Mouse (Mus musculus) forebrain, embryonic 14.5 days (tissue): ENCODE measurements around the gene Sorcs1. TPM values are rescaled to one million over a fixed set of nuclear protein-coding genes. Genes with fewer than 3 reads are reported as not detected.

Source experiments
- ATAC-seq: fragments of 200-750 bp; cut with Nextera tagmentation; 2 replicates; pipeline ENCODE4 v1.8.0; 2017; ENCODE audit warnings: mild to moderate bottlenecking, moderate library complexity
- DNase-seq: peaks from one replicate; pipeline ENCODE4 v3.0.0-alpha.2; 2015; ENCODE audit warnings: low spot score
- H3K27ac ChIP-seq: fragments of 300-500 bp; sonication (generic); 2 replicates; pipeline ENCODE4 v1.5.1; 2014; ENCODE audit warnings: low read depth, mild to moderate bottlenecking, control low read depth, low read length, moderate library complexity
- H3K27me3 ChIP-seq: fragments of 300-500 bp; sonication (generic); replicated peaks from 2 replicates; pipeline ENCODE4 v1.6.1; 2014; ENCODE audit warnings: low read length, control low read depth, mixed read lengths; ENCODE audit not compliant: control insufficient read depth, insufficient read depth
- H3K36me3 ChIP-seq: fragments of 300-500 bp; sonication (generic); 2 replicates; pipeline ENCODE4 v1.6.1; 2014; ENCODE audit warnings: low read length, control low read depth; ENCODE audit not compliant: control insufficient read depth, insufficient read depth
- H3K4me1 ChIP-seq: fragments of 300-500 bp; sonication (generic); 2 replicates; pipeline ENCODE4 v1.6.1; 2014; ENCODE audit warnings: antibody characterized with exemption, low read length, control low read depth; ENCODE audit not compliant: control insufficient read depth, insufficient read depth
- H3K4me2 ChIP-seq: fragments of 300-500 bp; sonication (generic); 2 replicates; pipeline ENCODE4 v1.6.1; 2014; ENCODE audit warnings: mild to moderate bottlenecking, control low read depth, low read length
- H3K4me3 ChIP-seq: fragments of 300-500 bp; sonication (generic); 2 replicates; pipeline ENCODE4 v1.5.1; 2014; ENCODE audit warnings: low read depth, low read length, control low read depth
- H3K9ac ChIP-seq: fragments of 300-500 bp; sonication (generic); 2 replicates; pipeline ENCODE4 v1.6.1; 2014; ENCODE audit warnings: mild to moderate bottlenecking, low read length, control low read depth, moderate library complexity
- H3K9me3 ChIP-seq: fragments of 300-500 bp; sonication (generic); replicated peaks from 2 replicates; pipeline ENCODE4 v1.6.1; 2016; ENCODE audit warnings: low read length, control low read depth, mixed read lengths; ENCODE audit not compliant: control insufficient read depth
- WGBS: fragments of 180-500 bp; shearing (Covaris S2); extraction: QIAGEN DNeasy Blood & Tissue Kit; methylation state at CpG from one replicate; pipeline ENCODE4 v1.1.7; 2014; 5-methylcytosine and 5-hydroxymethylcytosine counted together
- polyA plus RNA-seq: library from polyadenylated mRNA; unstranded; fragments of >200 nt; fragmentation: Nextera tagmentation; extraction: Ambion mirVana; gene quantifications from 2 replicates; pipeline ENCODE4 v1.2.1, GENCODE M21; 2014

Gene Sorcs1
- polyA plus RNA-seq, 1 experiment from 2014 or later = 5.7 TPM

DNA sequence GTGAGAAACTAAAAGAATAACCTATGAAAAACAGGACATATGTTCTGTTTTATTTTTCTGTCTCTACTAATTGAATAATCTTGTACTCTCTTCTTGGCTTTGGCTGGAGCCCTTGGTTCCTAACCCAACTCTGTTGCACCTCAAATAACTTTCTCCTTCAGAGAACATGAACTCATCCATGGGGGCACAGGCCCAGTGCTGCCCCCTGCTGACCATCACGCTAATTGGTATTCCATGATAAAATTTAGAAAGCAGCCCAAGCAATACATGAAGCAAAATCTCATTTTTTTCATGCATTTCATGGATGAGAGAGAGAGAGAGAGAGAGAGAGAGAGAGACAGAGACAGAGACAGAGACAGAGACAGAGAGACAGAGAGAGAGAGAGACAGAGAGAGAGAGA, 255.5 kb downstream of the Sorcs1 start:
- Histone ChIP-seq H3K4me2 (no peak overlapping the region), H3K4me1 (peaks cover 8% of the 10 kb centered on the region; the same call in 1 of the 2 replicates), H3K27ac (no peak overlapping the region), H3K36me3 (no peaks in the 10 kb centered on the region), H3K9ac (no peak overlapping the region), H3K27me3 (no peaks in the 10 kb centered on the region), H3K4me3 (no peak overlapping the region), H3K9me3 (no peaks in the 10 kb centered on the region)
- WGBS = 80% methylated on average over 1 of the region's 1 CpGs
- ATAC-seq = no peak
- no peak for DNase-seq

DNA sequence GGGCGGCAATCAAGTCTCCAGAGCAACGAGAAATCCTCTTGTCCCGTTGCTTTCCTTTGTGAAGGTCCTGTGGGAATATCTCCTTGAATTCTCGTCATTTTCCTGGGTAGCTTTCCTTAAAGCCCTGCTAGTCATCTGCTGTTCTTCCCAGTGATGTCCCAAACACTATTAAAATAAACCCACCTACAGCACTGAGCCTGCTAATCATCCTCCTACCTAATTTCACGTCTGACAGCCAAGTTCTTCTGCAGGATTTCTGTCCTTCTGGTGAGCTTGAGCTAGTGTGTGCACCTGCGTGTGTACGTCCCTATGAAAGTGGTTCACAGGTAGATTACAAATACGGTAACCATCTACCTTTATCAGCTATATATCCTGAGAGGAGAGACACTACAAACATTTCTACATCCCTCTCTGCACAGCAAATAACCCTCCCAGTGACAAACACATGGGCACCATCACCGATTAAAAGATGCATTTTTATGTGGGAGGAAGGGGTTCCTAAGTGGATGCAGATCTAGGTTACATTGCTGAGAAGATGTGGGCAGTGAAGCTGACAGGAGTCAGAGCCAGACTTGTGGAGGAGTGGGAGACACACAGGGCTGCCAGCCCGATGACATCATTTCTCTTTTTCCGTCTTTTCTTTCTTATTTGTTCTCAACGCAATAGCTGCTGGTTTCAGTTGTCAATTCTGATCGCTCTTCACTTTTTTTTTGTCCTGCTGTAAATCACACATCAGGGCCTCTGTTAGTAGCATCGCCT, 259.3 kb downstream of the Sorcs1 start:
- DNase-seq (peak; percentile 41), ATAC-seq (no peak)
- WGBS = 47% methylated on average over 14 of the region's 14 CpGs
- Histone ChIP-seq H3K27me3 (no peaks in the 10 kb centered on the region), H3K27ac (no peak overlapping the region), H3K36me3 (no peaks in the 10 kb centered on the region), H3K4me3 (no peak overlapping the region), H3K9me3 (no peaks in the 10 kb centered on the region), H3K4me1 (peaks cover 8% of the 10 kb centered on the region; the same call in 1 of the 2 replicates), H3K9ac (no peak overlapping the region), H3K4me2 (no peak overlapping the region)

DNA sequence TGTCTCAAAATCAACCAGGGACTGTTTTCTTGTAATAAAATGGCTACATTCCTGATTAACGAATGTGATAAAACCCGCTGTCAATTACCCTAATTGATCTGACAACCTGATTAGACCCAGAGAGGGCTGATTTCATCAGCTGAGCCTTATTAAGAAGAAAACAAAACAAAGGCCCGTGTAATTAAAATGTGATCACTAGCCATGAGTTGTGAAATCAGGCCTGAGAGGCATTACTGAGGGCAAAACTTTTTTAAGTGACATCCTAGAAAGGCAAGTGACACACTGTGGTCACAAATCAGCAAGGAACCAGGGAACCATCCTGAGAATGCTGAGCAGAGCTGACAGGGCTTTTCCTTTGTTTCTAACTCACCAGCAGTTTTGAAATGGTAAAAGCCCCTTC, 267.9 kb downstream of the Sorcs1 start:
- Histone ChIP-seq H3K4me2 (no peak overlapping the region), H3K36me3 (no peaks in the 10 kb centered on the region), H3K27ac (no peak overlapping the region), H3K9ac (no peak overlapping the region), H3K4me1 (no peaks in the 10 kb centered on the region), H3K4me3 (no peak overlapping the region), H3K27me3 (no peaks in the 10 kb centered on the region), H3K9me3 (no peaks in the 10 kb centered on the region)
- 24% methylated on average over 3 of the region's 3 CpGs for WGBS
- DNase-seq (peak; percentile 29), ATAC-seq (no peak)

DNA sequence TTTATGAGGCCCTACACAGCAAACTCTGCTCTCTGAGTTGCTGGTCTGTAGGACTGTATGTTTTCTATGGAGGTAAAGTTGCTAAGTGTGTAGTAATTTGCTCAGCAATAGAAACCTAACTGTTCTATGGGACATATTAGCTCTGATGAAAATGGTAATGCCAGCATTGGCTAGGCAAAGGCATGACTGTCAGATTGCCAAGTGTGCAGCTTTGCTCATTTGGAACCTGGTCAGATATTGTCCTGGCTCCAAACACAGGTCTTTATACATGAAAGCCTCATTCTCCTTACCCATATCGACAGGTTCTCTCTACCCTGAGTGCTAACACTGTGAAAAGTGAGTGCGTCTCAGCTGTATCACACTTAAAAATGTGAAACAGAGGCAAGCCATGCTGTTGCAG, 280.1 kb downstream of the Sorcs1 start:
- no peaks in the 10 kb centered on the region for H3K36me3 ChIP-seq
- H3K4me3 ChIP-seq = no peak overlapping the region
- 69% methylated on average over 2 of the region's 2 CpGs for WGBS
- H3K9ac ChIP-seq = no peak overlapping the region
- no peak overlapping the region for H3K4me2 ChIP-seq
- DNase-seq = peak; percentile 31
- ATAC-seq = no peak
- H3K9me3 ChIP-seq = no peaks in the 10 kb centered on the region
- H3K27me3 ChIP-seq = no peaks in the 10 kb centered on the region
- no peak overlapping the region for H3K27ac ChIP-seq
- no peaks in the 10 kb centered on the region for H3K4me1 ChIP-seq

DNA sequence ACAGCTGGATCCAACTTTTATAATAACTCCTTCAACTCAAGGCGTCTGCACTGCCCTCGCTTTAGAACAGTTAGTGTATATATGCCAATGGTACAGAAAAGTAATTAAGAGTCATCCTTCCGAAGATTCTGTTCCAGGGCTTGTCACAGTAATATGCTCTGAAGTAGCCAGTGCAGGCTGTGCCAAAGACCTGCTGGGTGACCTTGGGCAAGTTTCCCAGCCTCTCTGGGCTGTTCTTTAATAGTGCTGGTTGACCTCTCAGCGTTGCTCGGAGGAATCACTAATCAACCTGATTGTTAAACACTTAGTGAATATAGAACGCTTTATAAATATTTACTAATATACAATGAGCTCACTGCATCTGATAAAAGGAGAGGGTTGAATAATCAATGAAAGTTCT, 282.7 kb downstream of the Sorcs1 start:
- no peaks in the 10 kb centered on the region for H3K9me3 ChIP-seq
- H3K4me2 ChIP-seq = no peak overlapping the region
- WGBS = 76% methylated on average over 6 of the region's 6 CpGs
- no peak overlapping the region for H3K27ac ChIP-seq
- H3K27me3 ChIP-seq = no peaks in the 10 kb centered on the region
- no peak for ATAC-seq
- no peak for DNase-seq
- no peaks in the 10 kb centered on the region for H3K4me1 ChIP-seq
- H3K36me3 ChIP-seq = no peaks in the 10 kb centered on the region
- no peak overlapping the region for H3K9ac ChIP-seq
- H3K4me3 ChIP-seq = no peak overlapping the region

DNA sequence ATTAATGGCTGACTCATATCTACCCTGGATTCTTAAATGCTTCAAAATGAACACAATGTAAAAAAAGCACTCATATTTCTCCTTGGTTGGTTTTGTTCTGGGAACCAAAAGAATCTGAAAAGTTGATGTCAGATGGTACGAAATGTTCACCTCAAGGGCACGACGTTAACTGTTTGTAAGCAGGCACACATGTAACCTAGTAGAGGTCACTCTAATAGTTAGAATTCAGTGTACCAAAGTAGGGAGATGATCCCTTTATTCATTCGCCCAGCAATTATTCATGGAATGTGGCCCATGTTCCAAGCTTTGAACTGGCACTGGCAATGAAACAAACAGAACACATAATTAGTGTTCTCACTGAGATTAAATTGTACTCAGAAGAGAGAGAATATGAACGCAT, 284.3 kb downstream of the Sorcs1 start:
- no peak overlapping the region for H3K4me2 ChIP-seq
- no peaks in the 10 kb centered on the region for H3K9me3 ChIP-seq
- ATAC-seq (no peak), DNase-seq (no peak)
- 67% methylated on average over 5 of the region's 5 CpGs for WGBS
- no peaks in the 10 kb centered on the region for H3K36me3 ChIP-seq
- no peak overlapping the region for H3K27ac ChIP-seq
- H3K27me3 ChIP-seq = no peaks in the 10 kb centered on the region
- no peaks in the 10 kb centered on the region for H3K4me1 ChIP-seq
- H3K4me3 ChIP-seq = no peak overlapping the region
- H3K9ac ChIP-seq = no peak overlapping the region

DNA sequence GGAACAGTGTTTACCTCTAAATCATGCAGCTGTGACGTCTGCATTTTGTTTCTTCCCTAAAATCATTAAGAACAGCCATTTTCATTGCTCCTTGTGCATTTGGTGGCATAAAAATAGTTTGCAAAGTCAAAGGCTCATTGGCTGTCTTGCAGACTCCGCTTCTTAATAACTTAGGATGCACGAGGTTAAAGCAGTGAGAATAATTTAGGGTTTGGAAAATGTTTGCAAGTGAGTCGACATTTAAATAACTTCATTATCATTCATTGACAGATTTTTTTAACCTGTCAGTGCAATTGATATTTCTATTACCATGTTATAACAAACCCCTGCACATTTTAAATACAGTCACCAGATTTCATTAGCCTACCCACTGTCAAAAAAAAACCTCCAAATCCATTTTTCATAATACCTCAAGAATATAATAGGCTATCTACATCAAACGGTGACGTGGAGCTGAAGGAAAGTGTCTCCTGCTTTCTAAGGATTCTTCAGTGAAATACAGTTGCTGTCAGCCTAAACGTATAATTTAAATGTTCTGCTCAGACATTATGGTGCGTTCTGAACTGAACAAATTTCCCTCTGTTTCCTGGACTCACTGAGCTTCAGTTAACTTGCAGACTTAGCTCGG, 288.4 kb downstream of the Sorcs1 start:
- H3K4me3 ChIP-seq = no peak overlapping the region
- no peaks in the 10 kb centered on the region for H3K27me3 ChIP-seq
- no peaks in the 10 kb centered on the region for H3K36me3 ChIP-seq
- no peak overlapping the region for H3K9ac ChIP-seq
- no peaks in the 10 kb centered on the region for H3K4me1 ChIP-seq
- 83% methylated on average over 9 of the region's 9 CpGs for WGBS
- H3K4me2 ChIP-seq = no peak overlapping the region
- no peak overlapping the region for H3K27ac ChIP-seq
- peaks cover 3% of the 10 kb centered on the region for H3K9me3 ChIP-seq
- DNase-seq = peak; percentile 27
- no peak for ATAC-seq

DNA sequence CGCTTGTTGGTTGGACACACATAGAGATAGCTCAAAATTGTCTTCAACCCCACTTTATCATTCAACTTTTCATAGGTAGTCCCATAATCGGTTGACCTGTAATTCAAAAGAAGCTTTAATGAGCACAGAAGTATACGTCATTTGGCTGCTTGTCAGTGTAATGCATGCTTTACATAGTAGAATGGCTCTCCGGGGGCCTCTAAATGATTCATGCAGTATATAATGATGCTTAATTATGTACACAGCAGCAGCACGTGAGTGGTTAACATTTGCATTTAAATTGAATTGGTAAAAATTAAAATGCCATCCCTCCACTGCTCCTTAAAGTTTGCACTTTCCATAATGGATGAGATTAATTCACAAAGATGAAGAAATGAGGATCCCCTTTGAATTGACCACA, 299.5 kb downstream of the Sorcs1 start:
- H3K4me2 ChIP-seq = no peak overlapping the region
- peak; percentile 83 for ATAC-seq
- H3K27me3 ChIP-seq = no peaks in the 10 kb centered on the region
- no peak overlapping the region for H3K4me3 ChIP-seq
- H3K9me3 ChIP-seq = no peaks in the 10 kb centered on the region
- no peak overlapping the region for H3K9ac ChIP-seq
- H3K27ac ChIP-seq = no peak overlapping the region
- peak; percentile 55 for DNase-seq
- no peaks in the 10 kb centered on the region for H3K36me3 ChIP-seq
- H3K4me1 ChIP-seq = peaks cover 18% of the 10 kb centered on the region
- WGBS = 22% methylated on average over 5 of the region's 5 CpGs

DNA sequence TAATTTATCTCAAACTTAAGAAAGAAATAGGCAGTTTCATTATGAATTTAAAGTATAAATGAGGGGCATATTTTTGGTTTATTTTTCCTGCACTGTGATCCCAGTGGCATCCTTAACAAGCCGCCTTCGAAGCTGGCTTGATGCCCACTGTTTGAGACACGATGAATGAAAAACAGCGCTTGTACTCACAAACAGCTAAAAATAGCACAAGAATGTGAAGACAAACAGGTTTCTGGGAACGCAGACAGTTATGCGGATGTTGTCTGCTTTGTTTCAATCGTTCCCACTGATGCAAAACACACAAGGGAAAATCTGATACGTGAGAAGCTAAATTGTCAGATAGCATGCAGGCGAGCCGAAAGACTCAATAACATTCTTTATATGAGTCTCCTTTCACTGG, 303.7 kb downstream of the Sorcs1 start:
- Histone ChIP-seq H3K4me3 (no peak overlapping the region), H3K9ac (peak overlapping the region; percentile 30; the same call in 1 of the 2 replicates)

More for the DNA sequence above, 303.7 kb downstream of the Sorcs1 start:
- Histone ChIP-seq H3K36me3 (no peaks in the 10 kb centered on the region), H3K27ac (peak overlapping the region; percentile 58; the same call in 1 of the 2 replicates), H3K27me3 (no peaks in the 10 kb centered on the region), H3K4me2 (peak overlapping the region; percentile 36), H3K4me1 (peaks cover 21% of the 10 kb centered on the region), H3K9me3 (no peaks in the 10 kb centered on the region)
- ATAC-seq = peak; percentile 51; the same call in 1 of the 2 replicates
- DNase-seq = peak; percentile 81
- 8% methylated on average over 10 of the region's 10 CpGs for WGBS
